Mouse (Mus musculus): ENCODE measurements at regions not wholly inside any gene's neighbourhood (a gene's known extent, or its start where the extent isn't known, plus 50 kb on each side); places are given as distances from the start of the nearest gene placed in this dataset.

DNA sequence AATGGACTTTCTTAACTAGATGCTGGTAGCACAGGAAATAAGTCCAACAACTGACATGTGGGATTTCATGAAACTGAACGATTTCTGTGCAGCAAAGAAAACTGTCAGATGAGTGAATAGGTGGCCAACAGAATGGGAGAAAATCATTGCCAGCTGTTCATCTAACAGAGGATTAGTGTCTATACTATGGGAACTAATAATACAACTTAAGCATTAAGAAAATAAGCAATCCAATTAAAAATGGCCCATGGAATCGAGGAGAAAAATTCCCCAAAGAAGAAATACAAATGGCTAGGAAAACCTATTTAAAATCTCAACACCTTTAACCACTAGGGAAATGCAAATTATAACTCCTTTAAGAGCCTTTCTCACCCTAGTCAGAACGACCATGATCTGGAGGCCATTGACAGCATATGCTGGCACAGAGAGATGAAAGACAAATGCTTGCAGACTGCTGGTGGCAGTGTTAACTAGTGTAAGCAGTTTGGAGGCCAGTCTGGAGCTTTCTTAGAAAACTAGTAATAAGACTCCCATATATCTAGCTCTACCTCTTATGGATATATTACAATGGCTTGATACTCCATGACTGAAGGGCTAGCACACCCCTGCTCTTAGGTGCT is 521.6 kb downstream of the Tmem182 start:
- Histone ChIP-seq H3K4me3 (ENCODE audit: insufficient read depth, poor library complexity, severe bottlenecking) (no peak overlapping the region), H3ac (ENCODE audit: control insufficient read depth, insufficient read length, low read depth) (no peak overlapping the region), H3K79me2 (ENCODE audit: control insufficient read depth, insufficient read depth) (no peaks in the 10 kb centered on the region), H3K27me3 (ENCODE audit: control insufficient read depth, insufficient read depth, insufficient read length) (no peaks in the 10 kb centered on the region), H3K36me3 (ENCODE audit: control insufficient read depth, insufficient read depth) (no peaks in the 10 kb centered on the region), H3K79me3 (ENCODE audit: low read depth) (no peaks in the 10 kb centered on the region)
- TF ChIP-seq MYOD1 (IDR thresholded peaks at IDR 0.05; ENCODE audit: control insufficient read depth, insufficient read length, low read depth) (no peak), MYOG (IDR thresholded peaks at IDR 0.05; ENCODE audit: control insufficient read depth, extremely low read depth, insufficient read length) (no peak), FOSL1 (IDR thresholded peaks at IDR 0.05; ENCODE audit: insufficient read depth, low read length, poor library complexity, severe bottlenecking) (no peak), CEBPB (IDR thresholded peaks at IDR 0.05; ENCODE audit: low read depth) (no peak), CTCF (IDR thresholded peaks at IDR 0.05; ENCODE audit: control insufficient read depth, insufficient read depth, insufficient read length) (no peak), USF1 (IDR thresholded peaks at IDR 0.05; ENCODE audit: low read depth) (no peak), MAX (IDR thresholded peaks at IDR 0.05) (no peak)

DNA sequence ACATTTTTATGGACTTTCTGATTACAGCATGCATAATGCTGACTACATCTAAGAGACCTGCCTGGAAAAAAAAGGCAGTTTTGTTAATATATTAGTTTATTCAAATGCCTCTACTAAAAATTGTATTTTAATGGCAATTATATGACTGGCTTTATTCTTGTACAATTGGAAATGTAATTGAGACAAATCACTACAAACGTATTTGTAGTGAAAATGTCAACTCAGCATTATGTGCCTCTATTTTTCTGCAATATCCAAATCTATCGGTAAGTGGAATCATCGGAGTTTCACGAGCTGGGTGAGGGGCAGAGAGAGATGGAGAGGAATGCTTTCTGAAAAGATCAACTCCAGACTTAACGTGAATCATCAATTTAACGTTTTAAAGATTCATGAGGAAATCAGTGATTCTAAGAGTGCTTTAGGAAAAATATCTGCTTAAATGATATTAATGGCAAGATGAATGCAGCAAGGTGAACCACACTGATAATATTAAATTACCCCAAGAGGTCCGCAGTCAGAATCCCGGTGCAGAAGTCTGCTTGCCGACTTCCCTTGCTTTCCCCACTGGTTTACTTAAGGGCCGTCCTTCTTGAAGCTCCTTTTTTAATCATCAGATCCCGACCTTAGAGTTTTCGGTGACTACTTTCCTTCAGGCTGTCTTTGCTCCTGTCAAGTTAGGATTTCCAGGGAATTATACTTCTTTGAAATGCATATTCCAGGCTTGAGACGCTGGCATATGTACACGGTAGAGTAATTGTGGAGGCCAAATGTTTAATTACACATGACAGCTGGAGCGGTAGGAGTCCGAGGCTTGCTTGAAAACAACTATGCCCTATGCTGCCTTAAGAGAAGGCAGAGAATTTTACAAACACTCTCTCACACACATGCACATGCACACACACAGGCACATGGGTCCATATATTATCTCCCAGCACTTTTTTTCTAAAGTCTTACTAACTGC is 544.7 kb downstream of the Tmem182 start:
- no peaks in the 10 kb centered on the region for H3K36me3 ChIP-seq (ENCODE audit: control insufficient read depth, insufficient read depth)
- H3K27me3 ChIP-seq (ENCODE audit: control insufficient read depth, insufficient read depth, insufficient read length) = peaks cover 4% of the 10 kb centered on the region
- no peaks in the 10 kb centered on the region for H3K79me2 ChIP-seq (ENCODE audit: control insufficient read depth, insufficient read depth)
- no peaks in the 10 kb centered on the region for H3K79me3 ChIP-seq (ENCODE audit: low read depth)
- TF ChIP-seq CTCF (IDR thresholded peaks at IDR 0.05; ENCODE audit: control insufficient read depth, insufficient read depth, insufficient read length) = no peak
- no peak for TF ChIP-seq MYOD1 (IDR thresholded peaks at IDR 0.05; ENCODE audit: control insufficient read depth, insufficient read length, low read depth)
- TF ChIP-seq FOSL1 (IDR thresholded peaks at IDR 0.05; ENCODE audit: insufficient read depth, low read length, poor library complexity, severe bottlenecking) = no peak
- no peak for TF ChIP-seq MAX (IDR thresholded peaks at IDR 0.05)
- no peak for TF ChIP-seq CEBPB (IDR thresholded peaks at IDR 0.05; ENCODE audit: low read depth)
- TF ChIP-seq USF1 (IDR thresholded peaks at IDR 0.05; ENCODE audit: low read depth) = no peak
- no peak for TF ChIP-seq MYOG (IDR thresholded peaks at IDR 0.05; ENCODE audit: control insufficient read depth, extremely low read depth, insufficient read length)
- H3K4me3 ChIP-seq (ENCODE audit: insufficient read depth, poor library complexity, severe bottlenecking) = no peak overlapping the region
- no peak overlapping the region for H3ac ChIP-seq (ENCODE audit: control insufficient read depth, insufficient read length, low read depth)

- Histone ChIP-seq H3K36me3 (ENCODE audit: control insufficient read depth, insufficient read depth) (no peaks in the 10 kb centered on the region), H3K79me3 (ENCODE audit: low read depth) (no peaks in the 10 kb centered on the region), H3ac (ENCODE audit: control insufficient read depth, insufficient read length, low read depth) (no peak overlapping the region), H3K4me3 (ENCODE audit: insufficient read depth, poor library complexity, severe bottlenecking) (no peak overlapping the region), H3K79me2 (ENCODE audit: control insufficient read depth, insufficient read depth) (no peaks in the 10 kb centered on the region), H3K27me3 (ENCODE audit: control insufficient read depth, insufficient read depth, insufficient read length) (peaks cover 3% of the 10 kb centered on the region)
- TF ChIP-seq CTCF (IDR thresholded peaks at IDR 0.05; ENCODE audit: control insufficient read depth, insufficient read depth, insufficient read length) (no peak), CEBPB (IDR thresholded peaks at IDR 0.05; ENCODE audit: low read depth) (no peak), USF1 (IDR thresholded peaks at IDR 0.05; ENCODE audit: low read depth) (no peak), MAX (IDR thresholded peaks at IDR 0.05) (no peak), MYOD1 (IDR thresholded peaks at IDR 0.05; ENCODE audit: control insufficient read depth, insufficient read length, low read depth) (no peak), FOSL1 (IDR thresholded peaks at IDR 0.05; ENCODE audit: insufficient read depth, low read length, poor library complexity, severe bottlenecking) (no peak), MYOG (IDR thresholded peaks at IDR 0.05; ENCODE audit: control insufficient read depth, extremely low read depth, insufficient read length) (no peak)
These were observed 553.7 kb downstream of the Tmem182 start for GRCm38 (mm10) chr1:41359061-41359460.

- TF ChIP-seq MYOD1 (IDR thresholded peaks at IDR 0.05; ENCODE audit: control insufficient read depth, insufficient read length, low read depth) (no peak), USF1 (IDR thresholded peaks at IDR 0.05; ENCODE audit: low read depth) (no peak), CEBPB (IDR thresholded peaks at IDR 0.05; ENCODE audit: low read depth) (no peak)
- no peaks in the 10 kb centered on the region for H3K79me3 ChIP-seq (ENCODE audit: low read depth)
- H3K79me2 ChIP-seq (ENCODE audit: control insufficient read depth, insufficient read depth) = no peaks in the 10 kb centered on the region
- H3K4me3 ChIP-seq (ENCODE audit: insufficient read depth, poor library complexity, severe bottlenecking) = no peak overlapping the region
- peaks cover 3% of the 10 kb centered on the region for H3K27me3 ChIP-seq (ENCODE audit: control insufficient read depth, insufficient read depth, insufficient read length)
- no peak overlapping the region for H3ac ChIP-seq (ENCODE audit: control insufficient read depth, insufficient read length, low read depth)
- H3K36me3 ChIP-seq (ENCODE audit: control insufficient read depth, insufficient read depth) = no peaks in the 10 kb centered on the region
These were observed 556.1 kb downstream of the Tmem182 start for GRCm38 (mm10) chr1:41361512-41361911.

DNA sequence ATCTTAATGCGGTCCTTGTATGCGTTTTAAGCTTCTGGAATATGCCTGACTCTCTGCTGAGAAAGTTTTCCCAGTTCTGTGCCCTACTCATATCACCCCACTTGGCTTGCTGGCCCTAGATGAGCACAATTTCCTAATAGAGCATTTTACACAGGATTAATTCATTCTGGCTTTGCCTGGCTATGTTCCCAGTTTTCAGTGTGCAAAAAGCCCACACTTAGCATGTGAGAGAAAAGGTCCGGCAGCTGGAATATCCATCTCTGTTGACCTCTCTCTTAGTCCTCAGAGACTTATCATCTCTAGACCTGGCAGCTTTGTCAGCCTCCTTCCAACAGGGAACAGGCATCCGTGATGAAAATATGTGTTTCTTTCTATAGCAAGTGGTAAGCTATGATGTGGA is 574.6 kb downstream of the Tmem182 start:
- Histone ChIP-seq H3K79me2 (ENCODE audit: control insufficient read depth, insufficient read depth) (no peaks in the 10 kb centered on the region), H3K4me3 (ENCODE audit: insufficient read depth, poor library complexity, severe bottlenecking) (no peak overlapping the region), H3K36me3 (ENCODE audit: control insufficient read depth, insufficient read depth) (no peaks in the 10 kb centered on the region), H3ac (ENCODE audit: control insufficient read depth, insufficient read length, low read depth) (no peak overlapping the region), H3K27me3 (ENCODE audit: control insufficient read depth, insufficient read depth, insufficient read length) (peaks cover 3% of the 10 kb centered on the region), H3K79me3 (ENCODE audit: low read depth) (no peaks in the 10 kb centered on the region)
- no peak for TF ChIP-seq CEBPB (IDR thresholded peaks at IDR 0.05; ENCODE audit: low read depth)
- TF ChIP-seq MYOG (IDR thresholded peaks at IDR 0.05; ENCODE audit: control insufficient read depth, extremely low read depth, insufficient read length) = no peak
- TF ChIP-seq MAX (IDR thresholded peaks at IDR 0.05) = no peak
- no peak for TF ChIP-seq USF1 (IDR thresholded peaks at IDR 0.05; ENCODE audit: low read depth)
- no peak for TF ChIP-seq CTCF (IDR thresholded peaks at IDR 0.05; ENCODE audit: control insufficient read depth, insufficient read depth, insufficient read length)
- TF ChIP-seq MYOD1 (IDR thresholded peaks at IDR 0.05; ENCODE audit: control insufficient read depth, insufficient read length, low read depth) = no peak
- no peak for TF ChIP-seq FOSL1 (IDR thresholded peaks at IDR 0.05; ENCODE audit: insufficient read depth, low read length, poor library complexity, severe bottlenecking)

Measured in C2C12 (cell line).